Mouse (Mus musculus) cerebellum, adult 18-20 months (tissue): ENCODE data around the gene Acp4.
"Not testable (repeated sequence)": the region's sequence is repeated elsewhere in the genome, so short reads cannot be mapped to it uniquely, and the experiment has no call there.

Source experiments
- DNase-seq, 2 experiments: peaks; one replicate each; pipeline ENCODE4 v3.0.0; 2021

The Acp4 gene

DNA sequence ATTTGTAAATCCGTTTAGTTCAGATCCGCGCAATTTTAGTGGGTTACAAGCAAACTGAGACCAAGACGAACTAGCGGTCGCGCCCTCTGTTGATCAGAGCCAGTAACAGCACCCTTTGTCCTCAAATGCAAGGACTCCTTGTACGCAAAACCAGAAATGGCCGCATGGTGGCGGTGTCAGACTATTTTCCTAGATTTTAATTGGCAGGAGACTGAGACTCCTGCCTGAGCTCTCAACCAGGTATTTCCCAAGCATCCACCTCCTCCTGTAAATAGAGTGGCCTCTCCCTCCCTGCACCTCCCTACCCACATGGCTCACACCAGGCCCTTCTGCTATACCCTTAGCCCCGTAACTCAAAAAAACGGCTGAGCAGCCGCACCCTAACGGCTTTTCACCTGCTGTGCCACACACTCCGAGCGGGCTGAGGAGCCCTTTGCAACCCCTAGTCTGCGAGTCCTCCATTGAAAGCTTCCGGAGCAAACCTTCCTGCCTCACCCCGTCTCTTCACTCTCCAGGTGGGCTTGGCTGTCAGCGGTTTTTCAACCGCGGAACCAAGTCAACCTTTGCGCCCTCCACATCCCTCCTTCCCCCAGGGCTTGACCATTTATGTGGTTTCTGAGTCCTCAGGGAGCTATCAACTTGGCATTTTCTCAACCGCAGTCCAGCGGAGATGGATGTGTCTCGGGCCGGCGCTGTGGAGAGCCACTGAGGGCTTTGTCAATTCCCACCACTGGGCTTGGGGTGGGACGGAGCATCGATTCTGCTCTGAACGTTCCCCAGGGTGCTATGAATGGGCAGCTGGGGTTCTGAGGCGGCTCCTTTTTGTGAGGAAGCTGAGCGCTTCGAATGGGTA is 5.8 kb upstream of the Acp4 start:
- peak; percentile 96 to 99 for DNase-seq

DNA sequence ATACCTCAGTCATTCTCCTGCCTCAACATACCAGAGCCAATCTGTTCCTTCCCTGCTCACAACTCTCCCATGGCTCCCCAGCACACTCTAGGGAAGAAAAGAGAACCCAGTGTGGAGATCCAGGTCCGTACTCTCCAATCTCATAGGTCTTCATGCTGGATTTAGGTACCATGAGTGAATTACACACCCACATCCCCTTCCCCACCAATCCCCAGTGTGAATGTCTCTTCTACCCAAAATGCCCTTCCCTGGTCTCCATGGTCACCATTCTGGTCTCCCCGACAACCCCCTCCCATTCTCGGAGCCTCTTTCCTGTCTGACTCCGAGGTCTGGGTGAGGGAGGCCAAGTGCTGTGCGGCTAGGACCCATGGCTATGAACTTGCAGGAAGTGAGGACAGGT is 4.0 kb upstream of the Acp4 start, which contains the start of gene Gm15517:
Gene Gm15517, plus strand, starts transcription at position 301 of the 400 bp plus-strand sequence.
- no peak for DNase-seq

DNA sequence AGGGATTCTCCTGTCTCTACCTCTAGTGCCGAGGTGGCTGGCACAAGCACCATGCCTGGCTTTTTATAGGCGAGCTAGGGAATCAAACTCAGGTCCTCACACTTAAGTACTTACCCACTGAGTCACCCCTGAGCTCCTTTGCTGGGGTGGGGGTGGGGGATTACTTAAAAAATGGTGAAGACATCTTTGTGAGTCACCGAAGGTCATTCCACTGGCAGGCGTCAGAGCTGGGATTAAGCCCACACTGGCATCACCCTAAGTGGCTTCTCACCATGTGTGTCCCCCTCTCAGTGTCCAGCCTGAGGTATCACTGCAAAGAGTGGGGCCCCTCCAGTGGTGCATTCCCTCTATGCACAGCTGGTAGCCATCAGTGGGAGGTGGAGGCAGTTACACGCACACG is 3.2 kb upstream of the Acp4 start:
- no peak for DNase-seq

- DNase-seq, result no peak
Measured at GRCm38 (mm10) chr7:44254930-44255329, 2.2 kb downstream of the Acp4 start.

DNA sequence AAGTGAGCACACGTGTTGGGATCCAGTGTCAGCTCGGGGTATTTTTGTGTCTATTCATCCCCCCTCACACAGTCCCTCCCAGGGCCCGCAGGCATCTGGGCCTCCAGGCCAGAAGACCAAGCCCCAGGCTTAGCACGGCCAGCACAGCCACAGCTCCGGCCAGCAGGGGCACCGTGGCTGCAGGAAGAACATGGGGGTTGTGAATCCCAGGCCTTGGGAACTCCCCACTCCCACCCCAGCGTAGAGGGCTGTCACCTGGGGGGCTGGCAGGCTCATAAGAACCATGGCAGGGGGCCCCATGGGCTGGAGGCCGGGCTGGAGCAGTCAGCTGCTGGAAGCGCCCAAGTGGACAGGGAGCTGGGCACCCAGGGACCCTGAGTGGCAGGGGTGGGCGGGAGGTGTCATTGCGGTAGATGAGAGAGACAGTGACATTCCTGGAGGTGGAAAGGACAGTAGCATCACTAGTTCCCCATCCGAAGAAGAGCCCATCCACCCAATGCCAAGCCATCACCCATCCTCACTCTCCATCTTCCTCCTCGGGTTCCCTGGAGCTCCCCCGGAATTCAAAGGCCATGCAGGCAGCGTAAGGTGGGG is 4.1 kb downstream of the Acp4 start:
- no peak for DNase-seq

DNA sequence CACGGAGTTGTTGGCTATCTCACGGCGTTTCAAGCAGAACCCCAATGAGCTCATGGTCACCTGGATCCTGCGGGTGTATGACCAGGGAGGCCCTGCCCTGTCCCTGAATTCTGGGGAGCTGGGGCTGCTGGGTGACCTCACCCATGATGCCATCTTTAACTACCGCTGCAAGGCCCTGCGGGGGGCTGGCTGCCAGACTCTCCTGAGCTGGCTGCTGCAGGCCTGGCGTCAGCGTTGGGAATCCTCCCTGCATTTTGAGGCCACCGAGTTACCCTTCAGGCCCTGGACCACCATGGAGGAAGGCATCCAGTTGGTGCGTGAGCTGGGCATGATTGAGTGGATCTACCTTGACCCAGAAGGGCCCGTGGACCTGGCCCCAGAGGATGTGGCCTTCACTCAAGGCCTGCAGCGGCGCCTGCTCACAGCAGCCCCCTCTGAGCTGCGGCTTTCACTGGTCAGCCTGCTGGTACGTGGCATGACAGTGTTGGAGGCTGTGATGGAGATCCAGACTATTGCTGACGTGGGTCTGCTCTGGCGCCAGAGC is 6.4 kb downstream of the Acp4 start:
- not testable (repeated sequence) for DNase-seq

DNA sequence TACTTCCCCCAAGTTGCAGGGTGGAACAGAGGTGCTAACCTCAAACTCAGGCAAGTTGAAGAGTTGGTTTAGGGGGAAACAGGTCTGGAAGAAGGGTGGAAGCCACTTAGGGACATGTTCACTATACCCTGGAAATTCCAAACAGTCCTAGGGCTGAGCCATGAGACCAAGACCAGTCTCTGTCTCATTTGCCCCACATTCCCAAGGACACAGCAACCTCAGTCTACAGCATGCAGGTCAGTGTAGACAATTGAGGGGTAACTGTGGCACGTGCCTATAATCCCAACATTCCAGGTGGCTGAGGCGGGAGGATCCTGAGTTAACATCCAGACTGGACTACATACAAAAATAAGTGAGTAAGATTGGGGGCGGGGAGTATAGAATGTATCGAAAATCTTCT is 7.9 kb downstream of the Acp4 start:
- DNase-seq, result no peak

- no peak for DNase-seq
Measured at GRCm38 (mm10) chr7:44247971-44248370, 9.2 kb downstream of the Acp4 start.

GRCm38 (mm10) chr7:44246984-44247470 is 10.2 kb downstream of the Acp4 start:
- peak in 1 of 2 experiments; percentile 48 for DNase-seq

DNA sequence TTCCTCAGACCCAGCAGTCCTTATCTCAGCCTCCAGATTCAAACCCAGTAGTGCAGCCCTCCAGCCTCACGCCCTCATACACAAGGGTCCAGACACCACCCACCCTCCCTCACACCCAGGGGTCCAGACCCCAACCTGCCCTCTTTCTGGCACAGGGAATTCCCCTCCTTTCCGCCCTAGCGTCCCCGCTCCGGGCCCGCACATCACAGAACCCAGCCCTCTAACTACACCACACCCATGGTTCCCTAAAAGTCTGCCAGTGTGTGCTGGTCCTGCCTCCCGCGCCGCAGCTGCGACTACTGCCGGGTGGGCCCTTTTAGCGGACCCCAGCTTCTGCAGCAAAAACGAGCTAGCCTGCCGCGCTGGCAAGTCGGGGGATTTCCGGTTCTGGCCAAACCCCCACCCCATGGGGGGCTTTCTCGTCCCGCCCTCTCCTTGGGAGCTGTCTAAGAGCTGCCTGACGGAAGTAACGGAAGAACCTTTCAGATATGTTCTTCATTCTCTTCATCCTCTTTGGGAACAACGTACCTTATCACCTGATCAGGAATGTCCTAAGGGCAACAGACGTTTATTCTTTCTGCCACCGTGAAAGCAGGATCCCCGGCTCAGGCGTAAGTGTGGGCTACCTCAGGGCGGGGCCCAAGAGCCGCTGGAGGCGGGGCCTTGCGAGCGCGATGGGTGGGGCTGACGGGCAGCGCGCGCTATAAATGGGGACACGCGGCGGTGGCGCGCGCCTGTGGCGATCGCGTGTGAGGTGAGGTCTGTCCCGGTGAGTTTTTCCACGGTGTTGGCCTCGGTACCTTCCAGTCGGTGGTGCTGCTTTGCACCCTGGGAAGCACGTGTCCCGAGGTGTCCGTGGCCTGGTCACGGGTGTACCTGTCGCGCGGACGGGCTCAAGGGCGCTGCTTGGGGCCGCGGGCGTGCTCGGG is 10.9 kb downstream of the Acp4 start, which contains the start of the genes 1700028J19Rik and 2410002F23Rik:
Gene 1700028J19Rik, minus strand, starts transcription at position 641 of the 929 bp plus-strand sequence.
Gene 2410002F23Rik, plus strand, starts transcription at position 668 of the 929 bp plus-strand sequence.
- peak; percentile 87 to 95 for DNase-seq

- no peak for DNase-seq
Measured at GRCm38 (mm10) chr7:44244080-44244479, 13.1 kb downstream of the Acp4 start.

DNA sequence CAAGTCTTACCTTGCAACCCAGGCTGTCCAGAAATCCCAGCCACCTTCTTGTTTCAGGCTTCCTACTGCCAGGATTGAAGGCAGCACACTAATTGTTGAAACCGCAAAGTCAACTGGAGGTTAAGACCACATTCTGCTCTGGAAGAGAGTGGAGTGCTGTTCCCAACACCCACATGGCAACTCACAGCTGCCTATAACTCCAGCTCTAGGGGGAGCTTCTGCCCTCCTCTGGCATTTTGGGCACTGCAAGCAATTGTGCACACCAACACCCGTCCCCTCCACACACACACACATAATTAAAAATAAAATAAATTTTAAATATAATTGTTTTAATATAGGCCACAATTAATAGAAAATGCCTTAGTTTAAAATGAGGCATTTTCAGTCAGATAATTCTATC is 16.0 kb downstream of the Acp4 start:
- DNase-seq, result no peak

DNA sequence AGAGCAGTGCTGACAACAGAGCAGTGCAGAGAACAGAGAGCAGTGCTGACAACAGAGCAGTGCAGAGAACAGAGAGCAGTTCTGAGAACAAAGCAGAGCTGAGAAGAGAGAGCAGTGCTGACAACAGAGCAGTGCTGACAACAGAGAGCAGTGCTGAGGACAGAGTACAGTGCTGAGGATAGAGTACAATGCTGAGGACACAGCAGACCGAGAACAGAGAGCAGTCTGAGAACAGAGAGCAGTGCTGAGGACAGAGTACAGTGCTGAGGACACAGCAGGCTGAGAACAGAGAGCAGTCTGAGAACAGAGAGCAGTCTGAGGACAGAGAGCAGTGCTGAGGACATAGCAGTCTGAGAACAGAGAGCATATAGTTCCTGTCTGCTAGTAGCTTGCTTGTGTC is 16.5 kb downstream of the Acp4 start:
- DNase-seq, result no peak

- no peak for DNase-seq
Measured at GRCm38 (mm10) chr7:44239913-44240312, 17.3 kb downstream of the Acp4 start.

- no peak for DNase-seq
Measured at GRCm38 (mm10) chr7:44235909-44236308, 21.3 kb downstream of the Acp4 start, which contains the start of gene Gm36864. Gm36864 (plus strand) TSS chr7:44236177.

DNA sequence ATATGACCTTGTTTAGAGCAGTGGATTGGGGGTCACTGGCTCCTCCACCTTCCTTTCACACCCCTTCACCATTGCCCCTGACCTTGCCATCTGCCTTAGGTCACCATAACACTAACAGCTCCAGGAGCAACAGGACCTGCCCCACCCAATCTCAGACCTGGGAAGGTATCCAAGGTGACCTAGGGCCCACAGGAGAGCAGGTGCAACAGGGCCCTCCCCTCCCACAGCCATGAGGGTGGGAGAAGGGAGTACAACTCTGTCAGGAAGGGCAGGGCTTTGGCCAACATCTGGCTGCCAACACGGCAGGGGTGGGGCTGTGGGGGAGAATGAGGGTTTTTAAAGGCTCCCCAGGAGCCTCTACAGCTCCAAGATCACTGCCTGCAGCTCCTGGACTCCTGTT is 32.1 kb downstream of the Acp4 start, which contains the start of gene Klk1:
Gene Klk1, plus strand, starts transcription at position 285 of the 400 bp plus-strand sequence.
- no peak for DNase-seq

DNA sequence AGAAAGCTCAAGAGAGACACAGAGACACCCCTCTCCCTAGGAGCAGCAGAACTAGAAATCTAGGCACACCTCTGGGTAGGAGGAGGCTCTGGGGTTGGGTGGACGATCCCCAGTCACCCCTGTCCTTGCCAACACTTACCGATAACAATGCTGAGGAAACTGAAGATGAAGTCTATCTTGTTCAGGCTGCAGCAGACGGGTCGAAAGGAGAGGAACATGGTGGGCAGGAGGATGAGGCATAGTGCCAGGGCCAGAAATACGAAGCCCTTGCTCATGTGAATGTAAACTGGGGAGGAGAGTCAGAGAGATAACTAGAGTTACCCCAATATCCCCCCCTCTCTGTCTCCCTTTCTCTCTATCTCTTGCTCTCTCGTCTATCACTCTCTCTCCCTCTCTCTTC is 34.8 kb downstream of the Acp4 start:
- DNase-seq, result not testable (repeated sequence)

GRCm38 (mm10) chr7:44221601-44222000 is 35.6 kb downstream of the Acp4 start:
- not testable (repeated sequence) for DNase-seq

DNA sequence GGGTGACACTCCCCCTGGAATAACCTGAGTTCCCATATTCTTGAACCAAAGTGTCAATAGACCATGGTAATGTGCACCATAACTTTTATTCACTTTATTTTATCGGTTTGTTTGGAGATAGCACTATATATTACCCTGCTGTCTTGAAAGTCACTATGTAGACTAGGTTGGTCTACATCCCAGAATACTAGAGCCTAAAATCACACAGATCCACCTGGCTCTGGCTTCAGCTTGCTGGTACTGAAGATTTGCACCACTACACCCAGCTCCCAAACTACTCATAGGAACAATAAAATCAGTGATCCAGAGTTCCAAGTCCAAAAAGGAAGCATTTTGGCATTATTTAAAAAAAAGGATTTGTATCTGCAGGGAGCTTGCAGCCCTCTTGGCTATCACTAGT is 41.5 kb downstream of the Acp4 start, which contains the start of gene Klk1b5:
Gene Klk1b5, plus strand, starts transcription at position 301 of the 400 bp plus-strand sequence.
- no peak for DNase-seq

DNA sequence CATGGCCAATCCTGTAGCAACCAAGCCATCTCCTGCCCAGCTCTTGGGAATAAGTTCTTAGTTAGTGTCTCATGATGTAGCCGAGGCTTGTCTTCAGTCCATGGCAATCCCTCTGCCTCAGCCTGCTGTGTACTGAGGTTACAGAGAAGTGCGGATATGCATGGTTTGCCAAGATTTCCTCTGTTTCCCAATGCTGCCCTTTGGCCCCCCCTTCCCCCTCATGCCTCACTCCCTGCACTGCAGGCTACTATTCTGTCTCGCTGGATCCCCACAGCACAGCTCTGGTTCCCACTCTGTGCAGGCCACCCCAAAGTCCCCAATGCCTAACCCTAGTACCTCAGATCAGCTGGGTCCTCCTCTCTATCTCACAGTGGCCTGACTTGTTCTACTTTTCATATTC is 48.9 kb downstream of the Acp4 start:
- no peak for DNase-seq

GRCm38 (mm10) chr7:44207135-44207534 is 50.0 kb downstream of the Acp4 start, which contains the start of gene Klk1b4:
Klk1b4 (plus strand) TSS chr7:44207435.
- not testable (repeated sequence) for DNase-seq
